Mouse (Mus musculus) A20 (cell line): ENCODE data around the gene Man2b1.

Experiments used
- DNase-seq: peaks from one replicate; pipeline ENCODE4 v3.0.0-alpha.2; 2011; ENCODE audit warnings: low read depth, low spot score

The Man2b1 gene

GRCm38 (mm10) chr8:85083108-85083813 is at the start of gene Man2b1:
Man2b1 (plus strand) TSS chr8:85083270.
- peak; percentile 93 for DNase-seq

GRCm38 (mm10) chr8:85033867-85034266 is 49.2 kb upstream of the Man2b1 start:
- peak; percentile 17 for DNase-seq

- DNase-seq, result peak; percentile 85
Observed at GRCm38 (mm10) chr8:85034764-85035163, 48.3 kb upstream of the Man2b1 start.

- no peak for DNase-seq
Observed at GRCm38 (mm10) chr8:85035165-85035727, 47.8 kb upstream of the Man2b1 start.

GRCm38 (mm10) chr8:85035728-85036310 is 47.3 kb upstream of the Man2b1 start:
- DNase-seq, result peak; percentile 73

- DNase-seq, result no peak
Observed at GRCm38 (mm10) chr8:85036381-85036717, 46.7 kb upstream of the Man2b1 start.

GRCm38 (mm10) chr8:85036718-85037365 is 46.2 kb upstream of the Man2b1 start, which contains the start of gene Tnpo2:
Tnpo2 (plus strand) TSS chr8:85036915.
- peak; percentile 96 for DNase-seq

- no peak for DNase-seq
Observed at GRCm38 (mm10) chr8:85037366-85037680, 45.7 kb upstream of the Man2b1 start.

- DNase-seq, result peak; percentile 78
Observed at GRCm38 (mm10) chr8:85037681-85038531, 45.2 kb upstream of the Man2b1 start.

- no peak for DNase-seq
Observed at GRCm38 (mm10) chr8:85043619-85044018, 39.5 kb upstream of the Man2b1 start.

- DNase-seq, result no peak
Observed at GRCm38 (mm10) chr8:85057367-85057766, 25.7 kb upstream of the Man2b1 start.

- peak; percentile 93 for DNase-seq
Observed at GRCm38 (mm10) chr8:85059879-85060616, 23.0 kb upstream of the Man2b1 start, which contains the start of gene Fbxw9. Fbxw9 (plus strand) TSS chr8:85060055.

GRCm38 (mm10) chr8:85062603-85063002 is 20.5 kb upstream of the Man2b1 start:
- DNase-seq, result no peak

GRCm38 (mm10) chr8:85065213-85065612 is 17.9 kb upstream of the Man2b1 start:
- no peak for DNase-seq

GRCm38 (mm10) chr8:85067155-85067554 is 15.9 kb upstream of the Man2b1 start:
- DNase-seq, result no peak

- no peak for DNase-seq
Observed at GRCm38 (mm10) chr8:85067982-85068381, 15.1 kb upstream of the Man2b1 start, which contains the start of gene Gm5741. Gm5741 (minus strand) TSS chr8:85067982.

- DNase-seq, result no peak
Observed at GRCm38 (mm10) chr8:85071041-85071440, 12.0 kb upstream of the Man2b1 start.

- DNase-seq, result peak; percentile 94
Observed at GRCm38 (mm10) chr8:85071514-85072281, 11.4 kb upstream of the Man2b1 start, which contains the start of gene Dhps. Dhps (plus strand) TSS chr8:85071757.

GRCm38 (mm10) chr8:85072364-85072929 is 10.6 kb upstream of the Man2b1 start:
- DNase-seq, result no peak
